Mouse (Mus musculus): ENCODE measurements at regions not wholly inside any gene's neighbourhood (a gene's known extent, or its start where the extent isn't known, plus 50 kb on each side); places are given as distances from the start of the nearest gene placed in this dataset.

DNA sequence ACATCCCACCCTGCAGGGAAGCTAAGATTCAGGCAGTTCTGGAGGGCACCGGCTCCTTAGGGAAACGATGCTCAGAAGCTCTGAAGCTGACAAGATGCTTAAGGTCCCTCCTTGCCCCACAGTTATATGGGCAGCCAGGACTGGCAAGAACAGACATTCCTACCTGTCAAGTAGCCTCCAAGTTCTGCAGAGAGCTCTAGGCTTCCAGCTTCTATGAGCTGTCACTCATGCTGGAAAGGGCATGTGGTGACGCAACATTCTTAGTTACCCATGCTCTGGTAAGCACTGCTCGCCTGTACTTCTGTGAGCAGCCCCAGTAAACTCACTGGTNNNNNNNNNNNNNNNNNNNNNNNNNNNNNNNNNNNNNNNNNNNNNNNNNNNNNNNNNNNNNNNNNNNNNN lies 511.3 kb downstream of the 1810013L24Rik start:
- no peak for TF ChIP-seq HCFC1 (IDR thresholded peaks at IDR 0.05; ENCODE audit: borderline replicate concordance, insufficient read depth, low read length)
- TF ChIP-seq MAFK (IDR thresholded peaks at IDR 0.05; ENCODE audit: insufficient read depth, low read depth, low read length), result no peak
- no peak for TF ChIP-seq ZC3H11A (IDR thresholded peaks at IDR 0.05; ENCODE audit: borderline replicate concordance, low read depth, low read length)

Data from ES-E14 (cell line).